Mouse (Mus musculus) ES-E14 (cell line): ENCODE results near the gene Card9.

Experiments
- CHD2 ChIP-seq: IDR thresholded peaks from 2 replicates; pipeline ENCODE4 v1.6.1; 2014; ENCODE audit warnings: mild to moderate bottlenecking, low read depth, low read length, inconsistent platforms
- HCFC1 ChIP-seq: IDR thresholded peaks from 2 replicates; pipeline ENCODE4 v1.6.1; 2012; ENCODE audit warnings: low read length, inconsistent platforms, borderline replicate concordance; ENCODE audit not compliant: insufficient read depth
- MAFK ChIP-seq: IDR thresholded peaks from 2 replicates; pipeline ENCODE4 v1.6.1; 2014; ENCODE audit warnings: mild to moderate bottlenecking, low read depth, low read length, inconsistent platforms; ENCODE audit not compliant: insufficient read depth

DNA sequence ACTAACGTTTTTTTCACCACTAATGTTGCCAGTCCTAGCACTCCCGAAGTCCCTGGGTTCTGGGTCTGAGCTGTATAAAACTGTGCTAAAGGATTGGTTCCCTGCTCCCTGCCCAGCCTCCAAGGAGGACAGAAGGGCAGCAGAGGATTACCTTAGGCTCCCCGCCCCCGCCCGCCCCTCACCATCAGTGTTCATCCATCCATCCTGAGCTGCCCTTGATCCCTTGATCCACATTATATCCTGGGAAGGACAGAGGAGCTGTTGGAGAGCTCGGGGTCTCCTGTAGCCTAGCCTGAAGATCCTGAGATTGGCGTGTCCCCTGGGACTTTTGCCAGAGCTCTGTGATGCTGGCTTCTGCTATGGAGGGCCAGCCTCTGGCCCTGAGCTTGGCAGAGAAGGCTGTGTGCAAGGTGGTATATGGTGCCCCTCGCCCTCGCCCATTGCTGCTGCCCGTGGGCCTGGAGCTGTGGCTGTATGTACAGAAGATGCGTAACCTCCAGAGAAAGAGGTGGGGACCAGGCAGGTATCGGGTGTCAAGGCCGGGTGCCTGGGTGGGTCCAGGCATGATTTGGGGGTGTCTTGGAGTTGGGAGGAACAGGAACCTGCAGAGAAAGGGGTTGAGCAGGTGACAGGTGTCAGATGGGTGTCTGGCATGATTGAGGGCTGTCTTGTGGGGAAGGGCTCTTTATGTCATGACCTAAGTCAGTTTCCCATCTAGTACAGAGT, 41.0 kb downstream of the Card9 start:
- TF ChIP-seq MAFK, result no peak
- no peak for TF ChIP-seq CHD2
- no peak for TF ChIP-seq HCFC1
